Mouse (Mus musculus): ENCODE measurements around the gene Pkmyt1.
A peak's percentile ranks its signal among the peaks of the same experiment; 100 is the strongest.

The Pkmyt1 gene

DNA sequence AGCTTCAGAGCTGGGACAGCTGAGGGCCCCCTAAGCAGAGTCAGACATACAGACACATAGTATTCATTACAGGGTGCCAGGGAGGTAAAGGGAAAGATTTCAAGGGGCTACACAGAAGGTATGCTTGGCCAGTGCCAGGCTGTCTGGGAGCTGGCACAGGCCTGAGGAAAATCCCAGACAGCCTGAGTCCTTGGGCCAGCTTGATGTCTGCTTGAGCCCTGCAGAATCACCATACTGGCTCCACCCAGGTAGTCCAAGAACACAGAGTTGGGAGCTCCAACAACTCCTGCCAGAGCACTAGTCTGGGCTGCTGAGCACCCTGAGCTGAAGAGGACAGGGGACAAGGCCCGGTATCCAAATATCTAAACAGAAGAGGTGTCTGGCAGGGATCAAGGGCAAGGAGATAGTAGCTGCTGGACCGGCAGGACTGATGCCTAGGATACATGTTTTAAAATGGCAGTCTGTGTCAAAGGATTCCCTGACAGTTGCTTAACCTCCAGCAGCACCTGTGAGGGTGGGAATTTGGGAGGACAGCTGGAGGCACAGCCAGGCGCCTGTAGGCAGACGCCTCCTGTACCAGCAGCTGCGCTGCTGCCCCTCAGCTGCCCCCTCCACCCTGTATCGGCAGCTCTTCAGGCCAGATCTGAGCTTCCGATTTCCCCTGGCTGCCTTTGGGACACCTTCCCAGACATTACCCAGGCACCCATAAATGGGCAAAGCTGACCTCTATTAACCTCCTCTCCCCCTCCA lies 3.6 kb upstream of the Pkmyt1 start, which contains the start of gene 1520401A03Rik:
Gene 1520401A03Rik (minus strand): TSS at position 408 of the 750 bp plus-strand sequence.
- no peak for DNase-seq

DNA sequence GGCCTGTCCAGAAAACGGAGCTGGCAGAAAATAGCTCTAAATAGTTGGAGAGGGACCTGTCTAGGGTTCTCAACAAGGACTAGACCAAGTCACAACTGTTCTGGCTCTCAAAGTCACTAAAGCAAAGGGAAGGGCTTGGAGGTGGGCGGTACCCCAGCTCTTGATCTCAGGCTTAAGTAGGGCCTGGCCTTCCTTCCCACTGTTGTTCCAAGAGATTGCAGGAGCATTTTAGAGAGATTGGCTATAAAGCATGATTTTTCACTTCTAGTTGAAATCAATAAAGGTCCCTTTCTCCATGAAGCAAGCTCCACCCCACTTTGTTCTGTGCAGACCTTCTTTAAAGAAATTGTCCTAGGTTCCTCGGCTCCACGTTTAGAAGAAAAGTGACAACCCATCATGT lies 659 bp upstream of the Pkmyt1 start:
- DNase-seq = no peak

DNA sequence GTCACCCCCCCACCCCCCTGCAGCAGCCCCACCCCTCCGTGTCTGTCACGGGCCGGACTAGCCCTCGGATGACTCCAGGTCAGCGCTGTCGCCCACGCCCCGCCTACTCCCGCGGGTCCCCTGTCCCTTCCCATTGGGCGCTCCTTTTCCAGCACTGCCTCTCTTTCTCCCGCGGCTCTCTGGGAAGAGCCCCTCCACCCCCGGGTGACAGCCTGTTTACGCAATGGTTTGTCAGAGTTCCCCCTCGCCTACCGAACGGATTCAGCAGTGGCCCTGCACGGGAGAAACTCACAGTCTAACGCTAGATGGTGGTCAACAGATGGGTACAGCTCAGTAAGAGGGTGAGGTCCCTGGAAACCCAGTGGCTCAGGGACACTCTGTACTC lies 614 bp downstream of the Pkmyt1 start:
- DNase-seq = peak; percentile 89

DNA sequence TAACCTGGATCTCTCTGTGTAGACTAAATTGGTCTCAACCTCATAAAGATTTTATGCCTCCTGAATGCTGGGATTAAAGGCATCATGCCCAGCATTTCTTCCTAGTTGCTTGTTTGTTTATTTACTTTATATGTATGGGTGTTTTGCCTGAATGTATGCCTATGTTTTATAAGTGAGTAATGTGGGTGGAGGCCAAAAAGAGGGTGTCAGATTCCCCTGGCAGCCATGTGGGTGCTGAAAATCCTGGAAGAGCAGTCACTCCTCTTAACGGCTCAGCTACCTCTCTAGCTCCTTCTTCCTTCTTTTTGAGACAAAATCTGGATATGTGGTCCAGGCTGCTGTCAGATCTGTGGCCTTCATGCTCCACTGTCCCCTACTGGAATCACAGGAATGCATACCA lies 4.3 kb downstream of the Pkmyt1 start:
- no peak for DNase-seq

DNA sequence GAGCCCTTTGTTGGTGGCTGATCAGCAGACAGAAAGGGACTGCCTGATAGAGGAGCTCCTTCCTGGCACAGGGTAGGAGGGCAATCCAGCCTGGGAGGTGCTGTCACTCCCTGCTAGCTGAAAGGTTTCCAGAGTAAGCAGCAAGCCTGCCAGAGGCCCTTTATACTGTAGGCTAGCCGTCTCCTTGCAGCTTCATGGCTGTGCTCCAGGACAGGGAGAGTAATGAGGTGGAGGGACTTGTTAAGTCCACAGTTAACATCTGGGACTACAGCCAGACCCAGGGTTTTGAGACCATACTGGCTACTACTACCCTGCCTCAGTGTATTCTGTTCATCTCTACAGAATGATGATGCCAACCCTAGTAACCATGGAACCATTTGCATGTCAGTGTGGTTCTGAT lies 8.2 kb downstream of the Pkmyt1 start:
- no peak for DNase-seq

DNA sequence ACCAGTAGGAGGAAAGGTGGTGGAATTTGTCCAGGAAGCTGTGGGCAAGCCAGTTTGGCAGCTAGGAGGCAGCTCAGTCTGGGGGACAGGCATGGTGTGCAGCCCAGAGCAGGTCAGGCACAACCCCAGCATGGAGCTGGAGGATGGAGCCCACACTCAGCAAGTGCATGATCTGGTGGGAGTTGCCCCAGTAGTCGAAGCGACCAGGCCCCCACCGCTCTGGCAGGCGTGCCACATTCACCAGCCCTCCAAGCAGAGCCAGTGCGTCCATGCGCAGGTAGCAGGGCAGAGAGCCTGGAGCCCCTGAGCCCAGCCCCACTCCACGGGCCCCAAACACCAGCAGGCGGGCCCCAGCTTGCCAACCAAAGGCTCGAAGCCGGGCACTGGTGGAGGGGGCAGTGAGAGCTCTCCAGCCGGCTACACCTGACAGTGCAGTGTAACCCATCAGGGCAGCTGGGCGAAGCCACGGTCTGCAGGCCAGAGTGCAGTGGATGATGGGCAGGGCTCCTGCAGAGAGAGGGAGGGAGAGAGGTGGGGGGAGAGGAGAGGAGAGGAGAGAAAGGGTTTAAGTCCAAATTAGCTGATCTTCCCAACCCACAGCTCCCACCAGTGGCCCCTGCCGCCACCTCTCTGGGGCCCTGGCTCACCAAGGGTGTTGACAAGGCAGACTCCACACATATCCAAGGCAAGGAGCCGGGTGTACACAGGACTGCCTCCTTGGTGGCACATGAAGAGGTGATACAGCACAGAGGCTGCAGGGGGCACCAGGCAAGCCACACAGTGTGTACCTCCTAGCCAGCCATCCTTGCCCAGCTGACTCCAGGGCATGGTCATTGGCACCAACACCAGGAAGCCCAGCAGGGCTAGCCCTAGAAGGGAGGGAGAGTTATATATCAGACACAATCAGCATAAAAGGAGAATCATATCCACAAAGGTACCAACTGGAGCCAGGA lies 11.6 kb downstream of the Pkmyt1 start:
- DNase-seq = no peak

DNA sequence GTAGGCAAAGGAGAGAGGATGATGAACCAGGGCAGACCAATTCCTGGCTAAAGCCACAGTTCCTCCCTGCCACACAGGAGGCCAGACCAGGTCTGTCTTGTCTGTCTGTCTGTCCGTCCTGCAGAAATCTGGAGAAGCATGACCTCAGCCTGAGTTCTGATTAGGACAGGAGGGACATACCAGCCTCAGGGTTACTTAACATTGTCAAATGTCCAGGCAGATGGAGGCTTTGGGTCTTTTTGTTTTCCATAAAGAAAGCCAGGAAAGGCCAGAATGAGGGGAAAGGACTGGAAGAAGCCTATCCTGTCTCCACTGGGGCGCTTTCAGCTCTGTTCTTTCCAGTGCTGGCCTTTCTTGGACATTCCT lies 12.7 kb downstream of the Pkmyt1 start:
- DNase-seq = no peak

DNA sequence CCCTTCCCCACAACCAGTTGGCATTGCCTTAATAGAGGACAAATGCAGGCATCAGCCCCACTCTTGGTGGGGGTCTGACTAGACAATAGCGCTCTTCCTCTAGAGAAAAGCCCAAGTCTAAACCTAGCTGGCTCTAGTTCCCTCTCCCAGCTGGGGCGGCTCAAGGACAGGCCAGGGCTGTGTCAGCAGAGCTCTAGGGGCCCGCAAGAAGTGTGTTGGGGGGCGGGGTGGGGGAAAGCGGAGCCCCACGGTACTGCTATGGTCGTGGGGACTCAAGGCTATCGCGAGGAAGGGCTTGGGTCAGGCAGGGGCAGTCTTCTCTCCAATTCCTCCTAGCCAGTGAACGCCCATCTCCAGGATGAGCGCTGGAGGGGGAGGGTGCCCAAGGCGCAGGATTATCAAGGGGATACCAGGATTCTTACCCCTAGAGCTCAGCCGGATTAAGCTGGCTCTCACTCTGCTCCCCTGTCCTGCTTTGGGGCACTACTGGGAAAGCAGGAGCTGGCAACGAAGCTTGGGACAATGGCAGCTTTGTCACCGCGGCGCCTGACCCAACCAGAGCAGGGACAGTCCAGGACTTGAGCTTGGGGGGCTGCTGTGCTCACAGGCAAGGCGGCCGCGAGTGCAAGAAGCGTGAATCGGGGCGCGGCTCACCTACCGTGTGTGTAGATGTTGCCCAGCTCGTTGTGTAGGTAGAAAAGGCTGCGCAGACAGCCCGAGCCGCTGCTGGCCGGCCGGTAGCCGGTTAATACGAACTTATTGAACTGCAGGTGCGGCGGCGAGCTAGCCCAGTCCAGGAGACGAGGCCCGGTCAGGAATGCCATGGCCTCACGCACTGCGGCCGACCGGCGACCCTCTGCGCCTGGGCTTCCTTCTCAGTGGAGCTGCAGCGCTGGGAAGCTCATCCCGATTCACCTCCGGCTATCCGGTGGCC lies 13.3 kb downstream of the Pkmyt1 start:
- peak; percentile 62 for DNase-seq

DNA sequence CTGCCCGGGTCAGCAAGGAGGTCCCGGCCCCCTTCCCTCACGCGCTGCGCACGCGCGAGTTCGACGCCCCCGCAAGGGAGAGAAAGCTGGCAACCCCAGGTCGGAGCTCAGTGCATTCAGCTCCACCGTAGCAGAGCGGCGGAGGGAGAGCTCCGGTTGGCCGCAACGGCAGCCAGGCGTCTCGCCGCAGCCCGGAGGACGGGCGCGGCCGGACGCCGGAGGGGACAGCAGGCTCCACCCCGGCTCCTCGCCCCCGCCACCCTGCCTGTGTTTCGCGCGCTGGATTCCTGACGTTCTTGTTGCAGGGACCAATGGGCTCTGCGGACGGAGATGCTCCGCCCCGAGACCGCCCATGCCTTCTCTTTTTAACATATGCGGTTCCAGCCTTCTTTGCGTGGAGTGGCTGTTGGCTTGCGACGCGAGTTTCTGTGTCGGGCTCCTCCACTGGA lies 14.0 kb downstream of the Pkmyt1 start:
- peak; percentile 93 for DNase-seq

DNA sequence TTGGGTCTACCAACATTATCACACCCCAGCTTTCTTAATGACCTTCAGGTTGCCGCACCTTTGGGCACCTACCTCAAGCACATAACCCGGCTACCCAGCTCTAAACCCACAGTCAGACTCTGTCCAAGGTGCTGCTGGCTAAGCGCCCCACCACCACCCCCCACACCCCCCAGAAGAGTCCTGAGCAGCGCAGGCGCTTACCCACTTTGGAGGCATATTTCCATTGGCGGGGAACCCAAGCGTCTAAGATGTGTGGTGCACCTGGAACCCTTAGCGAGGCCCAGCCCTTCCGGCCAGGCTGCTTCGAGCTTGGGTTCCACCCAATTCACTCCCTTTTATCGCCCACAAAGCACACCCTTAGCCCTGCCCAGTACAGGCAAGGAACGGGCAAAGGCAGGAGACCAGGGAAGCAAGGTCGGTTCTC lies 14.5 kb downstream of the Pkmyt1 start, which contains the start of gene Paqr4:
Gene Paqr4 (minus strand): TSS at position 270 of the 424 bp plus-strand sequence.
- no peak for DNase-seq

DNA sequence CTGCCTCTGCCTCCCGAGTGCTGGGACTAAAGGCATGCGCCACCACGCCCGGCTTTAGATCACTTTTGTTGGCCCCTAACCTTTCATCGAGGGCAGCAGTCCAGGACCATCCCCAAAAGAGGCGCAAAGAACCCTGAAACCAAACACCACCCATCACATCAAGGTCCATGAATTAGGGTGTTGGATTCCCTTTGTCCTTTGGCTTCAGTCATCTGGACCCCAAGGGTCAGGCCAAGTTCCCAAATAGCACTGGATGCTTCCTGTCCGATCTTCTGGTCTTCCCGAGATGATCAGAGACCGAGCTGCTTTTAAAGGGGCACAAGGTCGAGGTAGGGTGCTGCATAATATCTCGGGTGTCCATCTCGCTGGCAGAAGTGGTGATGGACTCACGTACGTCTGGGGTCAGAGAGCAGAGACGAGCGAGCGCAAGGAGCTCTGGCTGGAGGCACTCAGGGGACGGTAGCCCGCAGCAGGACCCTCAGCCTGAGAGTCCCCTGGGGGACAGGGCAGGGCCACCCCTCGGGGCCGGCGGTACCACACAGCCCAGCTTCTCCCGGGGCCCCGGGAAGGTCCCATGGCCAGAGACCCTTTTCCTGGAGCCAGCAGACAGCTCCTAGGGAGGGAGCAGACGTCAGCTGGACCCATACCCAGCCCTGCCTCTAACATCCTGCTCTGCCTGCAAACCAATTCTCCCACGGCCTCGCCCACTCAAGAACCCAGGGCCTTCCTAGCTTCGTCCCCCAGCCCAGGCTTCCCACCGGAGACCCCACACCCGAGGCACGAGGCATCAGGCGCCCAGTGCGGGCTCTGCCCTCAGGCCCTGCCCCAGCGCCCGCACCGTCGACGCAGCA lies 15.4 kb downstream of the Pkmyt1 start:
- no peak for DNase-seq

DNA sequence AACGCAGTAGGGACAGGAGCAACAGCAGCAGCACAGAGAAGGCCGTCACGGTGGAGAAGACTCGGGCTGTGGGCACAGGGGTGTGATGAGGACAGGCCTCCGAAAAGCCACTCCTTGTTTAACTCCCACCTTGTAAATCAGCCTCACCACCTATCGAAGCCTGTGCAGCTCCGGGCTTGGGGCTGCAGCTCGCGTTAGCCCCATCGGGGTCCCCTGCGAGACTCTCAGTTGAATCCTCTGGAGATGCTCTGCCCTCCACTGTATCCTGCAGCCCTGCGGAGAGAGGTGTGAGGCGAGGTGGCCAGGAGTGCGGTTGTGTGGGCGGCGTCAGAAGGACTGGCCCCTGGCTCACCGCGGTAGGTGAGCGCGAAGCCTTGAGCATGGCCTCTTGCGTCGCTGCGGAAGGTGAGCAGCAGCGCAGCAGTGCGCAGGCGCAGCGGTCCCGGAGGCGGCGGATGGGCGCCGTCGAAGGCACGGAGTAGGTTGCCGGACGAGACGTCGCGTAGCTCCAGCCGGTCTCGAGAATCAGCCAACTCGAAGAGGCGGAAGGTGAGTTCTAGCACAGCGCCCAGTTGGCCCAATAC lies 16.2 kb downstream of the Pkmyt1 start:
- peak; percentile 55 for DNase-seq

DNA sequence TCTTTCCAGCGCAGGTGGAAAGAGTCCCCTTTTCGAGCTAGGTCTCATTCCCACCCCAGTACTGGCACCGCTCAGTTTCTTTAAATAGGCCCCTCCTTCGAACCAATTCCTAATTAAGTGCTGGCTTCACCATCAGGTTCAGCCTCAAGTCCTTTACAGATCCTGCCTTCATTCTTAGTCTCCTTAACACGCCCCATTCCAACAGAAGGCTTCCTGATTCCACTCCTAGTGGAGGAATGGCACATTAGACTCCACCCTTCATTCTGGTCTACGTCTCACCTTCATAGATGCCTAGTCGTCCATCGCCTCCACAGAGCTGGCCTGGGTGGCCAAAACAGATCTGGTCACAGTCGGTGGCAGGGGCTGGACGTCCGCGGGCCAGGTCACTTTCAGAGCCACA lies 16.8 kb downstream of the Pkmyt1 start:
- DNase-seq = no peak

DNA sequence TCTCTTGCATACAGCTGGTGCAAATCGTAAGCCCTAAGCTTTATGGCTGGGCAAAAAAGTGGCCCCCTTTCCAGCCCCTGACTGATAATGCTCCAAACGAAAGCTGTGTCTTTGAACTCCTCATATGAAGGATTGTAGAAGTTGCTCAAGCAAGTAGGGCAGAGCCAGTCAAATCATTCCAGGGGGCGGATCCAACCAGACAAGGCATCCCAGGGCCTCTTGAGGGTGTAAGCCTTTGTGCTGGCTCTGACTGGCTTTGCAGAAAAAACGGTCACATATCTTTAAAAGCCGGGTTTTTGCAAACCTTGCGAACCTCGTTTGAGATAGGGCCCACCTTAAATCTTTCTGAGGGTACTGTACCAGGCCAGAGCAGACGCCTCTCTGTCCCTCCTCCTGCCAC lies 17.9 kb downstream of the Pkmyt1 start:
- DNase-seq = no peak

DNA sequence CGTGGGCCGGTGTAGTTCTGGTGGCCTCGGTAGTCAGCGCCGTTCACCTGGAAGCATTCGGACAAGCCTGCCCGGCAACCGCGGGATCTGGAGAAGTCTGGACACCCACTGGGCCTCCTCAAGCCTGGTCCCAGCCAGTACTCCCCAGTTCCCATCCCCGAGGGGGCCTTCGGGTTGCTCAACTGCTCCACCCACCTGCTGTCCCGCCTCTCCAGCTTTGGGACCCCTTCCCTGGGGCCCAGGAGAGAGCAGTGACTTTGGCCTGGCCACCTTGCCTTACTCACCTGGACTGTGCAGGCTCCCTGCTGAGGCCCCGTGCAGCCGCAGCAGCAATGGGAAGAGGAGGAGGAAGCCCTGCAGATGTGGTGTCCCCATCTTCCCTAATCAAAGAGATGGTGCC lies 18.5 kb downstream of the Pkmyt1 start:
- DNase-seq = no peak

DNA sequence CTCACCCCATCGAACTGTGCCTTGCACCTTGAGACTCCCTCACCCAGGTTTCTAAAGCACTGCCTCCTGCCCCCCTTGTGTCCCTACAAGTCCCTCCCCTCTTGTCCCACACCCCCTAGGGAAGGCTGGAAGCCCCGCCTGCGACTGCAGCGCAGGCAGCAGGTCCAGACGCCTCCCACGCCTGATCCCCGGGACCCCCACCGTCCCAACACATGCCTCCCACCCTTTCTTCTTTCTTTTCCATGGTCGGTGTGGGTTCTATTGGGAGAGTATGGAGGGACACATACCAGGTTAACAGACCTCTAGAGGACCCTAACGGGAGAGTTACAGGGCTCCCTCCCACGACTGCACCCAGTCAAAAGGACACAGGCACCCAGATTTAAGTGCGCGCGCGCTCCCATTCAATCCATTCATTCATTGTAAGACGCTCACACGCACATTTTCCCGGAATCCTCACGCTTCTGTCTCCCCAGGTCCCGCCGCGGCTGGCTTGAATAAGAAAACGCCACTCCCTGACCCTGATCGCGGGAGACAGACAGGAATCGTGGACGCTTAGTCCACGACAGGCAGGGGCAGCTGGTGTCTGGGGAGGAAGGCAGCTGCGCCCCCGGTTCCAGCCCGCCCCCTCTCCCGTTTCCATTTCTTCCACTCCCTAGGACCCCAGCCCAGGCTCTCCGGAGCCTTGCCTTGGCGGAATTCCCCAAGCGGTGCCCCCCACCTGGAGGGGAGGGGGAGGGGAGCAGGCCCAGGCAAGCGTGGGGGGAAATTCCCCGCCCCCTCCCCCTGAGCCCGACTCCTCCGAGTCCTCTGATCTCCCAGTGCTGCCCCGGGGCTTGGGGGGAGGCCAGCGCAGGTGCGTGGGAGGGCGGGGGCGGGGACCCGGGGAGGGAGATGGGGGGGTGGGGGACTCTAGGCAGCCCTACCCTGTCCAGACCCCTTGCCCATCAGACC lies 19.4 kb downstream of the Pkmyt1 start, which contains the start of gene Kremen2:
Gene Kremen2 (minus strand): TSS at position 533 of the 951 bp plus-strand sequence.
- DNase-seq = no peak

DNA sequence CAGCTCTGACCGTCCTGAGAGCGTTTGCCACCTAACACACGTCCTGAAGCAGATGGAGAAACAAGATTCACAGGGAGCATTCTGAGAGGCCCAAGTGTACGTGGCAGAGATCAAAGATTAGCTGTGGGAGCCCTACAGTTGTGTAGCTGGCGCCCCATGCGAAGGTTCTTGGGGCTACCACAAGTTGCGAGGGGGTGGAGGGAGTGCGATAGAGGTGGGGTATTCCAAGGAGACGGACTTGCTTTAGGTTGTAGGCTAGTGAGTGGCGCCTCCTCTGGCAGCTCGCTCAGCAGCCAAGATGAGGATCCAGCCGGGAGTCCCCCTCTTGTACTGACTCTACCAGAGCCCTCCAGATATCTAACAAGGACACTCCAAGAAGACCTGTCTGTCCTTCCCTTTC lies 20.2 kb downstream of the Pkmyt1 start:
- DNase-seq = no peak

DNA sequence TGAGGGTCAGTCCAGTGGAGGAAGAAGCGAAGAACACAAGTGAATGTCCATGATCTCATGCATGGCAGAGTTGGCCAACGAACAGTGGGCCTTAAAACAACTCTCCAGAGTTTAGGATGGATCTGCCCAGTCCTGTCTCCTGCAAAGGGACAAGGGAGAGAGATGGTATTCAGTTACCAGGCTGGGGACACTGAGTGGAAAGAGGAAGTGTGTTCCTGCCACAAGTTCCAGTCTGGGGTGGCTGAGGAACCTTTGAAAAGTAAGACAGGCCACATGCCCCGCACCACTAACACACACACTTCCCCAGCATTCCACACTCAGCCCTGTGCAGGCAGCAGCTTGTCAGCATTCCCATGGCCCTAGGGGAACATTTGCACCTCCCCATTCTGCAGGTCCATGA lies 20.6 kb downstream of the Pkmyt1 start:
- DNase-seq = no peak

DNA sequence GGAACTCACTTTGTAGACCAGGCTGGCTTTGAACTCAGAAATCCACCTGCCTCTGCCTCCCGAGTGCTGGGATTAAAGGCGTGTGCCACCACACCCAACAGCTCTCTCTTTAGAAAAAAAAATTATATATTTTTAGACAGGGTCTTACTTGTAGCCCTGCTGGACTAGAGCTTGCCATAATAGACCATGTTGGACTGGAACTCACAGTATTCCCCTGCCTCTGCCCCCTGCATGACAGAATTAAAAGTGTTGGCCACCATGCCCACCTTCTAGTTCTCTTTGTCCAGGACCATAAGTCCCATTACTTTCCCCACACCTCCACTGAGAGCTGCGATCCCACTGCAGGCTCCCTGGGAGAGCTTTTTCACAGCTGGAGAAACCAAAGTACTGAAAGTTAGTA lies 21.3 kb downstream of the Pkmyt1 start:
- no peak for DNase-seq

DNA sequence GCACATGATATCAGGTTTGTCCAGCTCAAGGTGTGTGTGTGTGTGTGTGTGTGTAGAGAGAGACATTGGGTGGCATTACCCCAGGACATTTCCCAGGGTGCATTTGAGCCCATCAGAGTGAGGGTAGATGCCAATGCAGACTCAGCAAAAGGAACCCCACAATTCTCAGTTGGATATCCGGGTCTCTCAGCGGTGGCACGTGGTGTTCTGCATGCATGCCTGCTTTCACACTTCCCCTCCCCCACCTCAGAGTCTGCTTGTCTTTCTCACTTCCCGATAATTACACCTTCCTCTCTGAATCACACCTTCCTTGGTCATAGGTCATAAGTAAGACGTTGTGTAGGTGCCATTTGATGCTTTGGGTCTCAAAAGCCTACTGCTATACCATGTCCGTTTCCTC lies 21.9 kb downstream of the Pkmyt1 start:
- no peak for DNase-seq

Data from kidney, postnatal 10 days (tissue).